In the genomic region with DNA sequence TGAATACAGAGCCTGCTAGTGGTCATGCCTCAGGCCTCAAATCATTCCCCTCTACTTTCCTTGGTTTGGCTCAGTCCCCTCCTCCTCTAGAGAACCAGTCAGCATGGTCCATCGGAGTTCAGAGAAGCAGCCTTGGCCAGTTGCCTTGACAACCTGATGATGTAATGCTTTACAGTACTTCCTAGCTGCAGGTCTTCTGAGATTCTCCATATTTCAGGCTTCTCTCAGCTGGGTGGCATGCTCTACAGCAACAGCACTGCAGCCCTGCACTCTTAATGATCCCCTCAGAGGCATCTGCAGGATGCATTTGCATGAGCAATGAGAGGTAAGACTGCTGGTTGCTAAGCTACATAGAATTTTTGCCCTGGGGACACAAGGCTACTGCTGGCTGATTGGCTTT, we compare ENCODE assay signal across 8 mouse cellular contexts.
DNase-seq lines count a peak whose midpoint lies in the region; ATAC-seq and TF ChIP-seq lines count a peak whose summit lies in the region.

No protein-coding gene starts in this region.

- no peak for TF ChIP-seq CTCF in hindbrain, postnatal 0 days (IDR thresholded peaks at IDR 0.05; ENCODE audit: low read depth)

- no peaks in the 10 kb centered on the region for H3K9me3 ChIP-seq in embryonic facial prominence, embryonic 11.5 days (replicated peaks; ENCODE audit: control insufficient read depth, low read length)
- H3K9me3 ChIP-seq in hindbrain, postnatal 0 days (ENCODE audit: low read length): no peaks in the 10 kb centered on the region

- no peak overlapping the region for H3K9ac ChIP-seq in embryonic facial prominence, embryonic 11.5 days (replicated peaks; ENCODE audit: low read length)
- H3K9ac ChIP-seq in hindbrain, postnatal 0 days (replicated peaks; ENCODE audit: low read length): no peak overlapping the region

- 10% methylated on average over 1 of the region's 1 CpGs for WGBS in embryonic facial prominence, embryonic 11.5 days
- WGBS in hindbrain, postnatal 0 days: 9% methylated on average over 1 of the region's 1 CpGs

- no peaks in the 10 kb centered on the region; the same call in 1 of the 2 replicates for H3K4me1 ChIP-seq in embryonic facial prominence, embryonic 11.5 days (ENCODE audit: control insufficient read depth, insufficient read depth, low read length)
- peaks cover 6% of the 10 kb centered on the region; the same call in 1 of the 2 replicates for H3K4me1 ChIP-seq in hindbrain, postnatal 0 days (ENCODE audit: insufficient read depth, low read length)

- H3K4me3 ChIP-seq in embryonic facial prominence, embryonic 11.5 days (ENCODE audit: low read depth, low read length): no peak overlapping the region
- H3K4me3 ChIP-seq in hindbrain, postnatal 0 days (ENCODE audit: low read length): no peak overlapping the region

- H3K27ac ChIP-seq in embryonic facial prominence, embryonic 11.5 days (replicated peaks; ENCODE audit: low read depth, low read length): no peak overlapping the region; the same call in 1 of the 2 replicates
- H3K27ac ChIP-seq in hindbrain, postnatal 0 days: peak overlapping the region; percentile 37

- intact Hi-C loops in left cerebral cortex, postnatal 25 days (cut with DNase I): no loop called here

- no peak overlapping the region for H3K4me2 ChIP-seq in embryonic facial prominence, embryonic 11.5 days (ENCODE audit: low read depth, low read length)
- no peak overlapping the region for H3K4me2 ChIP-seq in hindbrain, postnatal 0 days (ENCODE audit: low read depth, low read length)

- no peaks in the 10 kb centered on the region for H3K27me3 ChIP-seq in embryonic facial prominence, embryonic 11.5 days (ENCODE audit: control insufficient read depth, insufficient read depth, low read length)
- H3K27me3 ChIP-seq in hindbrain, postnatal 0 days (ENCODE audit: insufficient read depth, low read length): no peaks in the 10 kb centered on the region

- peak; percentile 12 for DNase-seq in R1 (ENCODE audit: low read depth, low spot score)
- DNase-seq in embryonic facial prominence, embryonic 11.5 days (ENCODE audit: low spot score): peak; percentile 64
- peak; percentile 87 for DNase-seq in hindbrain, postnatal 0 days (ENCODE audit: low spot score)
- DNase-seq in left cerebral cortex, postnatal 25 days (ENCODE audit: low spot score in 2 of 2): peak; percentile 42 to 49
- DNase-seq in retina, postnatal 1 day: peak; percentile 85
- no peak for DNase-seq in T-cell, adult 2 months (ENCODE audit: low spot score)
- no peak for DNase-seq in thymus, postnatal 36 days
- no peak for DNase-seq in ovary, postnatal 10 days (ENCODE audit: low spot score)

- ATAC-seq in embryonic facial prominence, embryonic 11.5 days (replicated peaks; ENCODE audit: insufficient number of reproducible peaks, low FRiP score, low TSS enrichment, low read depth): peak; percentile 93
- ATAC-seq in hindbrain, postnatal 0 days: peak; percentile 99

- H3K36me3 ChIP-seq in embryonic facial prominence, embryonic 11.5 days (replicated peaks; ENCODE audit: control insufficient read depth, insufficient read depth, low read depth, low read length): no peaks in the 10 kb centered on the region
- H3K36me3 ChIP-seq in hindbrain, postnatal 0 days (ENCODE audit: insufficient read depth, low read length): no peaks in the 10 kb centered on the region

Comparison
In these comparisons a context has a peak if more than half of its experiments do, and no peak if none do; other contexts are left out.
1. DNase-seq: peak in R1 (single experiment), embryonic facial prominence, embryonic 11.5 days (single experiment), hindbrain, postnatal 0 days (single experiment), left cerebral cortex, postnatal 25 days (2 of 2) and retina, postnatal 1 day (single experiment); none in T-cell, adult 2 months (single experiment), thymus, postnatal 36 days (0 of 2) and ovary, postnatal 10 days (single experiment).